Mouse (Mus musculus): ENCODE measurements around the gene Sh3pxd2b.

Gene Sh3pxd2b

DNA sequence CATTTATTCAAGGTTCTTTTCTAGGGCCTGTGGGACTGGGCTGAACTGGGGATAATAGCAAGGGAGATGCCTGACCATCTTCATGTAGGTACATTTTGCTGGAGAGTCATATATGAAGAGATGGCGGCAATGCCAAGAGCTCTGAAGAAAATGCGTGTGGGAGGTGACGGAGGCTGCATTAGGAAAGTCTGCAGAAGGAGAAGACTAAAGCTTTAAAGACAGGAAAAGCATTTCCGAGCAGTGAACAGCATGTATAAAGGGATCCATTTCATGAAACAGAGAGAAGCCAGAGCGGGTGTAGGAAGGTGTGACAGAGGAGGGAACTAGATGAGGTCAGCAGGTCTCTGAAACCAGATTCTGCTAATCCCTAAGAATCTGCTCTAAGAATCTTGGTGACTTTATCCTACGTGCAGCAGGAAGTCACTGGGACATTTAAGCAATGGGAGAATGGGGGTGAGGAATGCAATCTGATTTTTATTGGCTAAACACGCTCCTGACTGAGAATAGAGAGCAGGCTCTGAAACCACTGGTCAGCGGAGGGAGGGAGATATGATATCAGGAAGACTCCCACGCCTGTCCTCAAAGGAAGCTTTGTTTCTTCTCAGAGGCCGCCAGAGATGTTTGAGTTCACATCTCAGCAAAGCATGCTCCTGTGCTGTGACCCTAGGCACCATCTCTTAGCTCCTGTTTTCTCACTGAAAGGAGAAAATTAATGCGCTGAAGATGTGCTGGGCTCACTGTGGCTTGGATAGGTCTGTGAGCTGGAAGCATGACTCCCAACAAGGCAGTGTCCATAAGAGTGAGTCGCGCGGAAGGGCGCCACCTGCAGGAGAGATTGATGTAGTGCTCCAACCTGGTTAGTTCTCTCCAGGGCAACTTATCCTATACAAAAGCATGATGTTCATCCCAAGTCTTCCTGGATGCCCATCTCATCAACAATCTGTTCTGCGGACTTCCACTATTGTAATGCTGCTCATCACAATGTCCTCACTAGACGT lies 6.8 kb upstream of the Sh3pxd2b start:
- no peak for DNase-seq

DNA sequence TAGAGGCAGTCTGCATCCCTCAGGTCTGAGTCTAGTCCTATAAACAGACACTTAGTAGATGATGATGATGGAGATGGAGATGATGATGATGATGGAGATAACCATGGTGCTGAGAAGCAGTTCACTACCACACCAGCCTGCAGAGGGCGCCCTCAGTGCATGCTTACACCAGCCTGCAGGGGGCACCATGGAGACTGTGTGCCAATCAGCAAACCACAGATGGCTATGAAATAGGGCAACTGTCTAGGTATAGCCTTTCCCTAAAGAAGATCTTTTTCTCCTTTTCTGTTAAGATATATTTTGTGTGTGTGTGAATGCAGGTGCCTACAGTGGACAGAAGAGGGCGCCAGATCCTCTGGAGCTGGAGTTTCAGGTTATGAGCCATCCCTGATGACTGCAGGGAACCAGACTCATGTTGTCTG lies 4.8 kb upstream of the Sh3pxd2b start:
- DNase-seq, result peak; percentile 45

DNA sequence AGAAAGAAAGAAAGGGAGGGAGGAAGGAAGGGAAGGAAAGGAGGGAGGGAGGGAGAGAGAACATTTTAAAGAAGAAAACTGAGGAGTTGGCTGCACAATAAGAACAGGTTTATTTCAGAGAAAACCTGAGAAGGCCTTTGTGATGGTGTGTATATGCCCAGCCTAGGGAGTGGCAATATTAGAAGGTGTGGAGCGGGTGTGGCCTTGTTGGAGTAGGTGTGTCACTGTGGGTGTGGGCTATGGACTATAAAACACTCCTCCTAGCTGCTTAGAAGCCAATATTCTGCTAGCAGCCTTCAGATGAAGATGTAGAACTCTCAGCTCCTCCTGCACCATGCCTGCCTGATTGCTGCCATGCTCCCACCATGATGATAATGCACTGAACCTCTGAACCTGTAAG lies 4.3 kb upstream of the Sh3pxd2b start:
- no peak for DNase-seq

DNA sequence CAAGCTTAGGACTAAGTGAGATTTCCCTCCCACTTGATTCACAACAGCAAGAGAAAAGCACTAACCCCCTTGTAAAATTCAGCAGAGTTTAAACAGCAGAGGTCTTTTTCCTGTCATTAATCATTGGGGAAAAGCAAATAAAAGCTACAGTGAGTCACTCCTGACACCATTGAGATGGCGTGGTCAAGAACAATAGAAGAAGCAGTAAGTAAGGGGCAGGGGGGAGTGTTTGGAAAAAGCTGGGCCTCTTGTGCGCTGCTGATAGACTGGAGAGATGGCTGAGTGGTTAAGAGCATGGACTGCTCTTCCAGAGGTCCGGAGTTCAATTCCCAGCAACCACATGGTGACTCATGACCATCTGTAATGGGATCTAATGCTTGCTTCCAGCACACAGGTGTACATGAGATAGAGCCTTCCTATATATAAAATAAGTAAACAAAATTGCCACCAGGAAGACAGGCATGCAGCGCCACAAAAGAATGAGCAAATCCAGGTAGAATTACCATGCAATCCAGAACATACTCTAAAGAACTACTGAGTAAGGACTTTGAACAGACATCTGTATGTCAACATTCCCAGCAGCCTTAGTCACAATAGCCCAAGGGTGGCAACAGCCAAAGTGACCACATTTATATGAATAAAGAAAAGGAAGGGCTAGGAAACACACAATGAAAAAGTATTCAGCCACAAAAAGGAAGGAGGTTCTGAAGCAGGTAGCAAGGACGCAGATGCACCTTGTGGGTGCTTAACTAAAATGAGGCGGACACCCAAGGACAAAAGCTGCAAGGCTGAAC lies 1.9 kb upstream of the Sh3pxd2b start:
- no peak for DNase-seq

DNA sequence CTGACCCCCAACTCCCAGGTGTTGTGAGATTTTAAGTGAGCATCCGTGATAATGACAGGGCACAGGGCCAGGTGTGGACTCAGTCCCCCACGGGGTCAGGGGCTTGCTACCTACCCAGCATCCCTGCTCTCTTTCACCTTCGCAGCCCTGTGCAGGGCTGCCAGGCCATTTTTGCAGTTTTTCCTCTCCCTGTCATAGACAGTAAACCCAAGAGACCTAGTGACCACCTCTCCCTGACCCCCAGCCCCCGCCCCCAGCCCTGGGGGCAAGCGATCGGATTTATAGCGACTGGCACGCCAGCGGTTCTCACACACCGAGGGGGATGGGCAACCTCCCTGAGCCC lies 385 bp upstream of the Sh3pxd2b start:
- no peak for DNase-seq

DNA sequence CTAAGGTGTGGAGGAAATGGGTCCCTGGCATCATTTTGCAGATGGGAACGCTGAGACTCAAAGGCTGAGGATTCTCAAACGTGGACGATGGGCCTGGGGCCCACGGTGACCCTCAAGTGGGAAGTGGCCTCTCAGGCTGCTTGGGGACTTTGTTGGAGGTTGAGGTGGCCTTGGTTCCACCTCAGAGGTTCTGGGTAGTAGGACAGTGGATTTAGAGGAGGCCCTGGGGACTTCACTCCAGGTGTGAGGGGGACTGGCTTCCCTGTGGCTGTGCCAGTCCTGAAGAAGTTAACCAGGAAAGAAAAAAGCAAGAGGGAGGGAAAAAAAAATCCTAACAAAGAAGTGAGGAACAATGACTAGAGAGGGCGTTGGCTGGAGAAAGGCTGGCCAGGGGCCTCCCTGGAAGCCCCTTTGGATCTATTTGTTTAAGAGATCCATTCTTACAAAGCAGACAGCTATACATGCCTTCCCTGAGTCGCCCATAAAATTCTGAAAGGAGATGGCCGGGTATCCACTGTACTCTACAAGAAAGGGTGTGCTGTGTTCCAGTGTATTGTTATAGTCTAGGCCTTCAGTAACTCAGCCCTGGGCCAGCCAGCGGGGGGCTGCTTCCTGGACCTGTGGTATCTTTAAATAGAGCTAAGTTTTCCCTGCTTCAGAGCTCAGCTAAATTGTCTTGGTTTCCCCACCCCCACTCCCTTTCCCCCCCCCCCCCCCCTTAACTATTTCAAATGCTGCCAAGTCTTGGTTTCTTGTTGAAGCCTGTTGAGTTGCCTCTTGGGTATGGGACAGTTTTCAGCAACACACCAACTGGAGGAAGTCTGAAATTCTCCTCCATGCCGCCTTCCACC lies 1.0 kb downstream of the Sh3pxd2b start:
- DNase-seq, result no peak

DNA sequence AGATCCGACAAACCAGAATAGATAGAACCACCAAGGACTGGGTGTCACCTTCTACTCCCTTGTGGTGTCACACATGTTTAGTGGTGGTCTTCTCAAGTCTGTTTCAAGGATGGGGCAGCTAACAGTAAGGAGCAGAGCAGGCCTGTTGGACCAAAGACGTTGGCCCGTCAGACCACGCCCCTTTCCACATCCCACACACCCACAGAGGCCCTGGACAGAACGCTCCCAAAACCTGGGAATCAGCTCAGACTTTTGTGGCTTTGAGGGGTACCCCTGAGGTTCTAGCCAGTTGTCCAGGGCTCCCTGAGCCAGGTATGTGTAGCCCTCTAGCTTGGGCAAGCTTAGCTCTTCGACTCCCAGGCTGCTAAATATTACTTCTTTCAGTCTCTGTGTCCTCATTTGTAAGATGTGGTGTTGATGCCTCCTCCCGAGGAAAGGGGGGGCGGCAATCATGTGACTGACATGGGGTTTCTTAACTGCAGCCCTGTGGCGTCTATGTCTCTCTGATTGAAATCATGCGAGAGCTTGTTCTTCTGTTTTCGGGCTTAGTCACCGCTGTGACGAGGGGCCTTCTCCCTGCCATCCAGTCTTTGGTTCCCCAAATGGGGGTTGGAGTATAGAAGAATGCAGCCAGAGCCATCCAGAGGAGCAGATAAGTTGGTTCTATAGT lies 1.8 kb downstream of the Sh3pxd2b start:
- no peak for DNase-seq

DNA sequence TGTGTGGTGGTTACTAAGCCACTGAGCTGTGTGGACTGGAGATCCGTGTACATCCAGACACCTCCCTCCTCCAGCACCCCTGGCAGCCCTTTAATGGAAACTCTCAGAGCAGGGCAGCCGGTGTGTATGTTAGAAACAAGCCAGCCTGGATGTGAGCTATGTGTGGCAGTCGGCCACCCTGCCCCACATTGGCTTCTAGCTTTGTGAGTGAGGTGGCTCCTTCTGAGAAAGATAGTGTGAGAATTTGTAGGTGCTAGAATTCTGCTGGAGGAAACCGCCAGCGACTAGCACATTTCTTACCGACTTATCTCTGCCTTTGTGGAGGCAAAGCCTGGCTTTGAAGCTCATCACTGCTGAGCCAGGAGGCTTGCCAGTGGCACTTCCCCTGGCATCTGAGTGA lies 5.3 kb downstream of the Sh3pxd2b start:
- DNase-seq, result no peak

DNA sequence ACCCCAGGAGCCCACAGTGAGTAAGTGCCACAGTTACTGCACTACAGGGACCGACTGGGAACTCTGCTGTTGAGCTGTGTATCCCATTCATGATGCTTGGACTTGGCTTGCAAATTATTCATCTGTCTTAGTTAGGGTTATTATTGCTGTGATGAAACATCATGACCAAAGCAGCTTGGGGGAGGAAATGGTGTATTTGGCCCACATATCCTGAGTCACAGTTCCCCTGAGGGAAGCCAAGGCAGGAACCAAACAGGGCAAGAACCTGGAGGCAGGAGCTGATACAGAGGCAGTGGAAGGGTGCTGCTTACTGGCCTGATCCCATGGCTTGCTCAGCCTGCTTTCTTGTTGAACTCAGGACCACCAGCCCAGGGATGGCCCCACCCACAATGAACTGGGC lies 7.8 kb downstream of the Sh3pxd2b start:
- DNase-seq, result no peak

DNA sequence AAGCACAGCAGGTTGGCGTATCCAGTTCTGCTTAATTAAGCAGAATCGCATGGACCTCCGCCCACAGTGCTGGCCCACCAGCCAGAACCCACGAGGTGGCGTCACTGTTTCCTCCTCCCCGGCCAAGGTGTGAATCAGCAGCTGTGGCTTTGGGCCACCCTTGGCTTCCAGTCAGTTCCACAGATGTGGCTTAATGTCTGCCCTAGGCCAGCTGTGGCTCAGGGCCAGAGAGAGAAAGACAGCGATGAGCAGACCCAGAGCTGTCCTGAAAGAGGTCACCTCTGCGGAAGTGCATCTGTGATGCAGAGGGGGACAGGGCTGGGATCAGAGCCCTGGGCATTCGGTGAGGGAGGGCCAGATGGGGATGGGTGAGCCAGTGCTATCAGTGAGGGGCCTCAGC lies 10.1 kb downstream of the Sh3pxd2b start:
- DNase-seq, result no peak

DNA sequence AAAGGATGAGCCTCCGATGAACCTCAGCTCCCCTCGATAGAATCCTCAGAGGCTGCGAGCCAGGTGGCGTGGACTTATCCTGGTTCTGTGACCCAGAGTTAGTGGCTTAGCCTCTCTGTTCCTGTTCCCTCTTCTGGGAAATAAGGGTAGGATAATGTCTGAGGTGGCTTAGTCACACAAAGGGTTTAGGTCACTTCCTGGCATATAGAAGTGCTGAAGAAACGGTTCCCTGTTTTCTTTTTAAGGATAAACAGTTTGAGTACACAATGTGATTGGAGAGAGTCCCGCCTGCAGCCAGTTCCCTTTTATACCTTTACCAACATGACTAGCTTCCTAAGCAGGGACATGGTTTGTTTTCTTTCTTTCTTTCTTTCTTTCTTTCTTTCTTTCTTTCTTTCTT lies 10.8 kb downstream of the Sh3pxd2b start:
- DNase-seq, result no peak

DNA sequence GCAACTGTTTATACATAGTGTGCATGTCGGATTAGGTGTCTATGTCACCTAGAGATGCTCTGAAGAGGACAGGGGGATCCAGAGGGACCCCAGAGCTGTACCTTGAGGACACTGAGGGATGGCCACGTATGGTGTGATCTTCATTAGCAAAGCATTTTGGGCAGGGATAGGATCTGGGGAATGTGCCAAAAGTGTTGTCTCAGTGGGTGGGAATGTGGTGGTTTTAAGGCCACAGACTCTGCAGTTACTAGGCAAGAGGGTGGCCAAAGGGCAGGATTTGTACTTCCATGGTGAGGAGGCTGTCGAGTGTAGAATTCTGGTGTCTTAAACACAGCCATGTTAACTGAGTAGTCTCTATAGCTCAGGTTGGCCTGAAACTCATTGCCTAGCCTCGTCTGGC lies 11.9 kb downstream of the Sh3pxd2b start:
- DNase-seq, result no peak

DNA sequence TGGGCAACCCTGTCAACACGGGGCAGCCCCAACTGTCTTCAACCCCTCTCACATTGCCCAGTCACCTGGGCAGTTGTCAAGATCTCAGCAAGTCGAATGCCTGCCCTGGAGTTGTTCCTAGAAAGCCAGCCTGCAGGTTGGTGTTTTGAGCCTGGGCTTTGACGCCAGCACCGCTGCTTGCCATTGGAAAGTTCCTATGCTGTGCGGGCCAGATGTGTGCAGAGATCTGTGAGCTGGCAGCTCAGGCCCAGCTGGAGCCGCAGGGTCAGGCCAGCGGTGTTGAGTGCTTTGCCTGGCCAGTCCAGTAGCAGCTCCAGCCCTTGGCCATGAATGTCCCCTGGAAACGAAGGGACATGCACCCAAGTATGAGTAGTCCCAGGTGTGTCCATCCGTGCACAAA lies 14.2 kb downstream of the Sh3pxd2b start:
- no peak for DNase-seq

DNA sequence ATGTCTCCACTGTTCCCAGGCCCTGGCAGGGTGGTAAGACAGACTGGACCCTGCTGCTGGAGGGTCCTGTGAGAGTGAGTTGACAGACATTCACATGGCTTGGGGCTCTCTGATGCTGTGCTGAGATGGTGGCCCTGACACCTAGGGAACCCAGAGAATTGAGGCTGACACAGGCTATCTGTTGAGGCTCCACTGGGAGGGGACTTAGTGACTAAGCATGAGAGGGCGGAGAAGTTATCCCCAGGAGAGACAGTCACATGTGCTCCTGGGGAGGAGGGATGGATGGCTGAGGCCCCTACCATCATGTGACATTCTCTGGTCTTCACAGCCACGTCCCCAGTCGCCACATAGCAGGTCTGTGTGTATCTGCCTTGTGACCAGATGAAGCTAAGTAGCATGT lies 15.6 kb downstream of the Sh3pxd2b start:
- no peak for DNase-seq

DNA sequence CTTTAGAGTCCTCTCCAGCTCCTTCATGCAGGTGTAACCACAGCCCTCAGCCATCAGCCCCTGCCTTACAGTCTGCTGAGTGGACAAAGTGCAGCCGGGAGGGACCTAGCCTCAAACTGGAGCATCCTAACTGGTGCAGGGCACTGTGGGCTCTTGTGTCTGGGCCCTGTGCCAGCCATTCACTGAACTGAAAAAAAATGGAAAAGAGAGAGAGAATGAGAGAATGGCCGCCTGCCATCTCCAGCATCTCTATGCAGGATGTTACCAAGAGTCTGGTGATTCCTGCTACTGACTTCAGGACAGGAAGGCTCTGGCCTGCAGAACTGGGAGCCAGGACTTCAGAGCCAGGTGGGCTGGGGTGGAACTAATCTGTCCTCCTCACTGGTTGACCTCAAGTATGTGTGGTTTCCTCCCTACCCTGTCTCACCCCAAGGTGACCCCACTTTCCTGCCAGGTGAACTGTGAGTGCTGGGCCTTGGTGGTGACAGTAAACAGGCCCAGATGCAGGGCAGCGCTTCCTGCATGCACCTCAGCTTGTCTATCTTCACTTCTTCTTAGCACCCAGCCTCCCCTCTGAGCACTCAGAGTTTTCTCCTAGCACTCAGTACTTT lies 16.1 kb downstream of the Sh3pxd2b start:
- peak; percentile 17 for DNase-seq

DNA sequence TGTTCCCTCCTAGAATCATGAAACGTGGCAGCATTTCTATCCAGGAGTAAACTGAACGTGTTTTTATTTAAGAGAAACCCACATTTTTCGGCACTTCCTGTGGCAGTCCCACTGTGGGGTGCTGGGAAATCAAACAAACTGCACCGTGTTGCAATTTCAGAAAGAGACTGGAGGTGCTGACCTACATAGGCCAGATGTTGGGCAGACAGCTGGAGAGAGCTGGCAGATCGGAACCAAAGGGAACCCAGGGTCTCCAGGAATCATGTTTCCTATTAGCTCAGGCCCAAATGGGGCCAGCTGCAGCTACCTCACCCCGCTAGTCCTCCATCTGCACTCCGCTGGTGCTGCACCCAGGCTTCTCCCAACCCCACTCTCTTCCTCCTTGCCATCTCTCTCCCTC lies 16.8 kb downstream of the Sh3pxd2b start:
- no peak for DNase-seq

DNA sequence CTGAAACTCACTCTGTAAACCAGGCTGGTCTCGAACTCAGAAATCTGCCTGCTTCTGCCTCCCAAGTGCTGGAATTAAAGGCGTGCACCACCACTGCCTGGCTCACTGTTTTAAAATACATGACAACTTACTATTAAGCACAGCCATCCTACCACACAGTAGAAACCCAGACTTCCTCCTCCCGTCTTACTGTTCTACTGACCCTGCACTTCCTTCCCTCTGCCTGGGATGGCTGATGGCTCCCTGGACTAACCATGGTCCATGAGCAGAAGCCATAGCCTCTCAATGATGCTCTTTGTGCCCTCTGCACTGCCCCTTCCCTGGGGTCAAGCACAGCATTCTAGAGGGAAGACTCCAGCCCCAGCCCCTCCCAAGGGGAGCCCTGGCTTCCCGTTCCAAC lies 17.9 kb downstream of the Sh3pxd2b start:
- no peak for DNase-seq

DNA sequence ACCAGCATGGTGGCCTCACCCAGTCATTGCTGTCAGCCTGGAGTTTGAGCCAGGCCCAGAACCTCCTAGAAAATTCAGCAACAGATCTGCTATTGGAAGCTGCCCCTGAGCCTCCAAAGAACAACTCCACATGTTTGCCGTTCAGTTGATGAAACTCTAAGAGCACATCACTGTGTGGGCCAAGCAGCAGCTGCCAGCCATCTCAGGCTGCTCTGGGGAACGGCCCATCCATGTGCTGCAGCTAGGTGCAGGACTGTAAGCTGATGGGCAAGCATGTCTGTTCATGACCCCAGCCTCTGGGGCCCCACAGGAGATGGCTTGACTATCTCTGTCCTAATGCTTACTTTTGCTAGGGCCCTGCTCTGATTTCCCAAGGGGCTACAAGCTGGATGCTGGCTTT lies 19.4 kb downstream of the Sh3pxd2b start:
- no peak for DNase-seq

DNA sequence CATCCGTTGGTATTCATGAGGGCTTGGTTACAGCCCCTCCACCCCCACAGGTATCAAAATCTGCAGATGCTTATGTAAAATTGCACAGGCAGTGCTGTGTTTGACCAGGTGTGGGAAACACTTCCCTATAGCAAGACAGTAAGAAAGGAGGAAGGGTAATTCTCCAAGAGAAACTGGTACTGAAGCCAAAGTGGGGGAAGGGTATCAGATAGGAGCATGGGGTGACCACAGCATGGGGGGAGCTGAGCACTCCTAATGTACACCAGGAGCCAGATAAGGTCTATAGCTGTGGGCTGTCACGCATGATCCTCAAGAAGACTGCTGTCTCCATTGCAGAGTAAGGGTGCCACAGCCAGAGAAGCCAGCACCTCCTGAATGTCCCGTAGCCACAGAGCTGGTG lies 21.4 kb downstream of the Sh3pxd2b start:
- no peak for DNase-seq

DNA sequence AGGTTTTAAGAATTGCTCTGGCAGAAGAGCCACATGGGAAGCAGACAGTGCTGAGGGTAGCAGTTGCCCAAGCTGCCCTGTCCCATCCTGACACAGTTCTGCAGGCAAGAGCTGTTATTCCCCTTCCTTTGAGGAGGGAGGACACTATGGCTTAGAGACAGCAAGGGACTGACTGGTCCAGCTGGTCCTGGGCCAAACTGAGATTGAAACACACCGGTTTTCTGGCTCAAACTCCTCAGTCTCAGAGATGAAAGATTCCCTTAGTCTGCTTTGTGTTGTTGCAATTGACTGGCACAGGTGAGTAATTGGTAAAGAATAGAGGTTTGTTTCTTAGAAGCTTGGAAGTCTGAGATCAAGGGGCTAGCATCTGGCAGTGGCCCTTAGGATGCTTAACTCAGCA lies 23.3 kb downstream of the Sh3pxd2b start:
- DNase-seq, result peak; percentile 26

DNA sequence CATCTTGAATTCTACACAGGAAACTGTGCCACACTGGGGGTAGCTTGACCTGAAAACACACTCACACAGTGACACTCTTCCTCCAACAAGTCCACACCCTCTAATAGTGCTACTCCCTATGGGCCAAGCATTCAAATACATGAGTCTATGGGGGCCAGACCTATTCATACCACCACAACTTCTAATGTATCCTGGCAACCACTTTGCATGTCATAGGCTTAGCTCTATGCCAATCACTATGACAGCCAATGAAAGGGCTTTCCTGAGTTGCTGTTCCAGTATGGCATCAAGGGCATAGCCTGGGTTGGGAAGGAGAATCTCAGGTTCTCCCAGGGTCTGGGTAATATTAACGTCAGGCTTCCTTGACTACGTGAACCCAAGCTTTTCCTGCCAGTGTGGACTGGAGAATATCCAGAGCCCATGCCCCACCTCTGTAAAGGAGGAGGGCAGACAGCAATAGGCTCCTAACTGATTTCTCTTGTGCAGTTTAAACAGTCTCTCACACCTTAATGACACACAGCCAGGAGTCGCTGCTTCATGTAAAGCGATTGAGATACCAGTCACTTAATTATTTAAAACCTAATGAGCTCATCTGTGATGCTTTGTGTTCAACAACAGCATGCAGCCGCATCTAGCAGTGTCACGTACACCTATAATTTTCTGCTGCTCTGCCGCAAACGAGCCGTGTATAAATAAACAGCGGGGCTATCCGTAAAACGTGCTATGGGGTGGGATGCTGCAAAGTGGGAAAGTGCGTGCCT lies 25.8 kb downstream of the Sh3pxd2b start:
- no peak for DNase-seq
